Mouse (Mus musculus) heart, embryonic 13.5 days (tissue): ENCODE measurements around the gene Ift74. TPM values are rescaled to one million over a fixed set of nuclear protein-coding genes. Genes with fewer than 3 reads are reported as not detected.

Experiments used
- ATAC-seq: fragments of 200-750 bp; cut with Nextera tagmentation; 2 replicates; pipeline ENCODE4 v1.8.0; 2017; ENCODE audit warnings: moderate TSS enrichment; ENCODE audit not compliant: insufficient number of reproducible peaks, low FRiP score, low TSS enrichment; ENCODE audit errors: extremely low read depth
- H3K27ac ChIP-seq: fragments of 300-500 bp; sonication (generic); replicated peaks from 2 replicates; pipeline ENCODE4 v1.5.1; 2015; ENCODE audit warnings: moderate library complexity, mild to moderate bottlenecking, inconsistent platforms
- H3K27me3 ChIP-seq: fragments of 300-500 bp; sonication (generic); replicated peaks from 2 replicates; pipeline ENCODE4 v1.6.1; 2015; ENCODE audit warnings: mild to moderate bottlenecking, inconsistent platforms
- H3K36me3 ChIP-seq: fragments of 300-500 bp; sonication (generic); 2 replicates; pipeline ENCODE4 v1.6.1; 2015; ENCODE audit warnings: mild to moderate bottlenecking, inconsistent platforms
- H3K4me1 ChIP-seq: fragments of 300-500 bp; sonication (generic); 2 replicates; pipeline ENCODE4 v1.6.1; 2015; ENCODE audit warnings: inconsistent platforms
- H3K4me2 ChIP-seq: fragments of 300-500 bp; sonication (generic); 2 replicates; pipeline ENCODE4 v1.6.1; 2015; ENCODE audit warnings: inconsistent platforms, mild to moderate bottlenecking, moderate library complexity
- H3K4me3 ChIP-seq: fragments of 300-500 bp; sonication (generic); 2 replicates; pipeline ENCODE4 v1.5.1; 2015; ENCODE audit warnings: moderate library complexity, mild to moderate bottlenecking, inconsistent platforms
- H3K9ac ChIP-seq: fragments of 300-500 bp; sonication (generic); 2 replicates; pipeline ENCODE4 v1.6.1; 2015; ENCODE audit warnings: inconsistent platforms, mild to moderate bottlenecking, moderate library complexity
- H3K9me3 ChIP-seq: fragments of 300-500 bp; sonication (generic); 2 replicates; pipeline ENCODE4 v1.6.1; 2016; ENCODE audit warnings: inconsistent platforms
- WGBS: fragments of 180-500 bp; shearing (Covaris S2); methylation state at CpG from one replicate; pipeline ENCODE4 v1.1.7; 2015; ENCODE audit warnings: mixed read lengths; 5-methylcytosine and 5-hydroxymethylcytosine counted together
- polyA plus RNA-seq: library from polyadenylated mRNA; unstranded; fragments of >200 nt; fragmentation: Nextera tagmentation; extraction: Ambion mirVana; gene quantifications from 2 replicates; pipeline ENCODE4 v1.2.1, GENCODE M21; 2015

Ift74 gene
- 12.7 and 14.7 TPM in 2 replicates for polyA plus RNA-seq

DNA sequence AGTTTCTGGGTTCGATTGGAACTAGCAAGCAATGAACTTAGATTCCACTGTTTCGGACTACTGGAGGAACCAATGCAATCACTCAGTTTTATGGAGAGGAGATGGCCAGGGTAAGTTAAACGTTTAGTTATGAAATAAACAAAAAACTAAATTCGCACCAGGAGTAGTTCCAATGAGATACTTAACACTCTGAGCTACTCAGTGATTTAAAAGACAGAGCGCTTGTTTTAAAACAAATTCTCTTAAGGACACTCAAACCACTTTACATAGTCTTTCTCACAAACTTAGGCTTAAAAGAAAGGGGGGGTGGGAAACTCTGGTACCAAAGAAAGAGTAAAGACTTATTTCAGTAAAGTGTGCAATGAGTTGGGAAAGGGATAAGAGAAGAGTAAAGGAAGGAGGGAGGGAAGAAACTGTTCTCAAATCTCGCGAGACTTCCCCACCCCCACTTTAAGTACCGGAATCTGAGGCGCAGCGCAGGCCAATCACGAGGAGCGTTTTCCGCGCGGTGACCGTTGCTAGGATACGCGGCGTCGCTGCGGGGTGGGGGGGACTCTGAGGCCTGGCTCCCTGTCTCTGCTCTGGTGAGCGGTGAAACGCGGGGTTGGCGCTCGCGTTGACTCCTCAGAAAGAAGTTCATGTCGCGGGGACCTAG lies at the start of gene Ift74:
Gene Ift74, plus strand, starts transcription at position 520 of the 655 bp plus-strand sequence.
- H3K9ac ChIP-seq = peak within 1 kb of the TSS; percentile 90
- ATAC-seq = peak; percentile 96
- no peaks in the 10 kb centered on the region for H3K27me3 ChIP-seq
- no peaks in the 10 kb centered on the region for H3K9me3 ChIP-seq
- H3K4me1 ChIP-seq = peaks cover 8% of the 10 kb centered on the region
- peak within 1 kb of the TSS; percentile 68 for H3K27ac ChIP-seq
- WGBS = 3% methylated on average over 29 of the region's 29 CpGs
- H3K4me2 ChIP-seq = peak within 1 kb of the TSS; percentile 82
- H3K36me3 ChIP-seq = no peaks in the 10 kb centered on the region
- peak within 1 kb of the TSS; percentile 80 for H3K4me3 ChIP-seq

DNA sequence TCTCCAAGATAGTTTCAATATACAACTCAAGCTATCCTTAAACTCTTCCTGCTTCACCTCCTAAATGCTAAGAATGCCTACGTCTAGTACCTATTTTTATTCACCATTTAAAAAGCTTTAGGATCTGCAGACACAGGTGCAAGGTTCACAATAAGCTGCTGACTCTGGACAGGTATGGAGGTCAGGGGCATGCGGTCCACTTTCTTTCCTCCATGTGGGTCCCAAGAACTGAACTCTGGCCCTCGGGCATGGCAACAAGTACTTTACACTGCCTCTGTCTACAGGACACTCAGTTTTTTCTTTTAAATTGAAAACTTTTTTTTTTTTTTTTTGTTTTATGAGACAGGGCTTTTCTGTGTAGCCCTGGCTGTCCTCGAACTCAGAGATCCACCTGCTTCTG lies 41.6 kb upstream of the Ift74 start:
- Histone ChIP-seq H3K27me3 (no peaks in the 10 kb centered on the region), H3K9ac (no peak overlapping the region), H3K9me3 (no peaks in the 10 kb centered on the region), H3K36me3 (peaks cover 71% of the 10 kb centered on the region), H3K27ac (no peak overlapping the region), H3K4me1 (no peaks in the 10 kb centered on the region), H3K4me3 (no peak overlapping the region), H3K4me2 (no peak overlapping the region)
- no peak for ATAC-seq
- whole genome bisulfite sequencing = 88% methylated on average over 4 of the region's 4 CpGs

DNA sequence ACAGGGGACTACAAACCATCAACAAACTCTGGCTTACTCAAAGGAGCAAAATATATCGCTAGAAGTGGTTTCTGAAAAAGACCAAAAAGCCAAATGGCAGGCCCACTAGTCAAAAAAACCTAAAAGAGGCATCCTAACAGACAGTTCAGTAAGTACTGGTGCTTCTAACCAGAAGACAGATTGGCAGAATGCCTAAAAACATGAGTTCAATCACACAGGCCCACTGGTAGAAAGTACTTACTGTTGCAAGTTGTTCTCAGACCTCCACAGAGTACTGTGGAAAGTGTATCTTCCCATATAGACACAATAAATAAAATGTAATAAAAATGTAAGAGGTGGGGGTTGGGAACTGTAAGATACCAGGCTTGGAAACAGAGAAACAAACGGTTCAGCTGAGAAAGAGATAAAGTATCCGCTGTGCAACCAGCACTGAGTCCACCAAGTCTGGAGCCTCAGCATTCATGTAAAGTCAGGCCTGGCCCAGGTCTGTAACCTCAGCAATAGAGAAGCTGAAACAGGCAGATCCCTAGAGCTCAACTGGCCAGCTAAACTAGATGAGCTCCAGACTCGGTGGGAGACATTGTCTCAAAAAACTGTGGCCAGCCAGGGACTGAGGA lies 22.4 kb upstream of the Ift74 start:
- no peaks in the 10 kb centered on the region for H3K9me3 ChIP-seq
- peaks cover 22% of the 10 kb centered on the region for H3K4me1 ChIP-seq
- H3K27ac ChIP-seq = no peak overlapping the region
- no peaks in the 10 kb centered on the region for H3K27me3 ChIP-seq
- no peaks in the 10 kb centered on the region; the same call in 1 of the 2 replicates for H3K36me3 ChIP-seq
- no peak overlapping the region for H3K9ac ChIP-seq
- H3K4me2 ChIP-seq = no peak overlapping the region
- ATAC-seq = no peak
- no peak overlapping the region for H3K4me3 ChIP-seq
- WGBS = 63% methylated on average over 4 of the region's 4 CpGs

DNA sequence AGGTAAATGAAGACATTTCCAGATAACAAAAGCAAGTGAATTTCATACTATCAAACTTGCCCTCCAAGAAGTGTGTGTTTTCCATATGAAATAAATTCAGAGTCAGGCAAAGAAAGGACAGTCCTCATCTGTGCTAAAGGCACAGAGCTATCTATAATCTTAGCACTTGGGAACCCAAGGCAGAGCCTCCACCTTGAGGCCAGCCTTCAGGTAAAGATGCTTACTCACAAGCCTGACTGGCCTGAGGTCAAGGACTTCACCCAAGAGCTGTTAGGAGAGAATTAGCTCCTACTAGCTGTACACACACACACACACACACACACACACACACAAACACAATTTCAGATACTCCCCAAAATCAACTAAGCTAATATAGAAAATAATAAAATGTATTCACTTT lies 21.6 kb upstream of the Ift74 start:
- Histone ChIP-seq H3K4me3 (no peak overlapping the region), H3K27me3 (no peaks in the 10 kb centered on the region), H3K4me2 (no peak overlapping the region), H3K9ac (no peak overlapping the region), H3K4me1 (peaks cover 22% of the 10 kb centered on the region), H3K9me3 (no peaks in the 10 kb centered on the region), H3K27ac (no peak overlapping the region), H3K36me3 (no peaks in the 10 kb centered on the region)
- ATAC-seq = no peak

DNA sequence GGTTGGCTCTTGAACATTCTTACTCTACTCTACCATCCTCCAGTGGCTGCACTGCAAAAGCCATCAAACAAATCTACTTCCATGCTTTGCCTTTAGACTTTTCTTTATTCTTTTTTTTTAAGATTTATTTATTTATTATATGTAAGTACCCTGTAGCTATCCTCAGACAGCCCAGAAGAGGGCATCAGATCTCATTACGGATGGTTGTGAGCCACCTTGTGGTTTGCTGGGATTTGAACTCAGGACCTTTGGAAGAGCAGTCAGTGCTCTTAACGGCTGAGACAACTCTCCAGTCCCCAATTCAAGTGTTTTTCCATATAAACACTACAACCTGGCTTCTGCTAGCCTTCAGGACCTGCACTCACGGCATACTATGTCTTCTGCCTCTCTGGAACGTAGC lies 12.9 kb upstream of the Ift74 start:
- peaks cover 25% of the 10 kb centered on the region for H3K4me1 ChIP-seq
- no peaks in the 10 kb centered on the region for H3K27me3 ChIP-seq
- peak overlapping the region; percentile 100; the same call in 1 of the 2 replicates for H3K4me3 ChIP-seq
- H3K36me3 ChIP-seq = no peaks in the 10 kb centered on the region
- WGBS = 83% methylated on average over 4 of the region's 4 CpGs
- H3K27ac ChIP-seq = no peak overlapping the region
- peak overlapping the region; percentile 80 for H3K4me2 ChIP-seq
- H3K9ac ChIP-seq = no peak overlapping the region
- H3K9me3 ChIP-seq = no peaks in the 10 kb centered on the region
- no peak for ATAC-seq

DNA sequence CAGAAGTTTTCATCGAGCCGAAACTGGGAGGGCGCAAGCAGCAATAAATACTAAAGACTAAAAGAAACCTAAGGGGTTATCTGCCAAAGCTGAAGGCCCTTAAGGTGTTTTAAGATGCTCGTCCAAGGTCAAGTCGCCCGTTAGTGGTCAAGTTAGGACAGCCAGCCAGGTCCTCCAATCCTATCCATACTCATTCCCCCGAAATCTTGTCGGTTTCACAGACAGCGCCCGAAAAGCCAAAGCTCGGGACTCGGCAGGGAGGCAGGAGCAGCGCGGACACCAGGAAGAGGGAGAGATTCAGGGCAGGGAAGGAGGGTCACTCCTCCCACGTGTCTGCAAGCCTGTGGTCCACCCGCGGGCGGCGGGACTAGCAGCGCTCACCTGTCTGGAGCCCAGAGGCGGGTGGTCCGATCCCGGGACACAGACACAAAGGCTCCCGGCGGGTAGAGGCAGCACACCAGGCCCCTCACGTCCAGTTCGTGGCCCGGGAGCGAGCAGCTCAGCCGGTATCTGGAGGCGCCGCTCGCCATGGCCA lies 11.7 kb upstream of the Ift74 start:
- peaks cover 25% of the 10 kb centered on the region for H3K4me1 ChIP-seq
- H3K27me3 ChIP-seq = no peaks in the 10 kb centered on the region
- H3K9me3 ChIP-seq = no peaks in the 10 kb centered on the region
- peak overlapping the region; percentile 91 for H3K27ac ChIP-seq
- peak overlapping the region; percentile 100 for H3K4me3 ChIP-seq
- WGBS = under 1% methylated on average over 33 of the region's 33 CpGs
- H3K4me2 ChIP-seq = peak overlapping the region; percentile 80
- peak; percentile 34; the same call in 1 of the 2 replicates for ATAC-seq
- H3K36me3 ChIP-seq = no peaks in the 10 kb centered on the region
- peak overlapping the region; percentile 97 for H3K9ac ChIP-seq

DNA sequence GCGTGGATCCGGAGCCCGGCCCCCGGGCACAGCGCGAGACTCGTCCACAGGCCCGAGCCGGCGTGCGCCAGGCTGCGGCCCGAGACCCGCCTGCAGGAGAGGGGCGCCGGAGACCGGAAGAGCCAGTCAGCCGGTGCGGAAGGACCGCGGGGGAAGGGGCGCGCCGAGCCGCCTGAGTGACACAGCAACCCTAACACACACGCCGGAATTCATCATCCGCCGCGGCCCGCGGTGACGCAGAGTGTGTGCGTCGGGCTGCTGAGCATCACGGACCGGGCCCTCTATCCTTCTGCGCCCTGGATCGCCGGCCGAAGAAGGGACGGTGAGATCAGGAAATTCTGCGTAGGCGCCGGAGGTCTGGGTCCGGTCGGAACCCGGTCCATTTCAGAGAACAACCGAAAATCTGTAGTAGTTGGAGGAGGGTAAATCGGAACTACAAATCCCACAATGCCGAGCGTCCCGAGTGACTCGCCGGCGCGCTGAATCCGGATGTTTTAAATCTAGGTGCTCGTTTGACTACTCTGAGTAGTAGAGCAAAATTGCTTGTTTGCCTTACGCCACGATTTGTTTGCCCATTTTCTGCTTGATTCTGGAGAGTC lies 11.2 kb upstream of the Ift74 start, which contains the start of gene Plaa:
Gene Plaa, minus strand, starts transcription at position 214 of the 599 bp plus-strand sequence.
- H3K4me1 ChIP-seq = peaks cover 25% of the 10 kb centered on the region
- no peaks in the 10 kb centered on the region for H3K27me3 ChIP-seq
- H3K9ac ChIP-seq = peak within 1 kb of the TSS; percentile 97
- H3K9me3 ChIP-seq = no peaks in the 10 kb centered on the region
- peak within 1 kb of the TSS; percentile 91 for H3K27ac ChIP-seq
- peak; percentile 97 for ATAC-seq
- H3K4me2 ChIP-seq = peak within 1 kb of the TSS; percentile 80
- peak within 1 kb of the TSS; percentile 100 for H3K4me3 ChIP-seq
- WGBS = under 1% methylated on average over 61 of the region's 61 CpGs
- no peaks in the 10 kb centered on the region for H3K36me3 ChIP-seq

DNA sequence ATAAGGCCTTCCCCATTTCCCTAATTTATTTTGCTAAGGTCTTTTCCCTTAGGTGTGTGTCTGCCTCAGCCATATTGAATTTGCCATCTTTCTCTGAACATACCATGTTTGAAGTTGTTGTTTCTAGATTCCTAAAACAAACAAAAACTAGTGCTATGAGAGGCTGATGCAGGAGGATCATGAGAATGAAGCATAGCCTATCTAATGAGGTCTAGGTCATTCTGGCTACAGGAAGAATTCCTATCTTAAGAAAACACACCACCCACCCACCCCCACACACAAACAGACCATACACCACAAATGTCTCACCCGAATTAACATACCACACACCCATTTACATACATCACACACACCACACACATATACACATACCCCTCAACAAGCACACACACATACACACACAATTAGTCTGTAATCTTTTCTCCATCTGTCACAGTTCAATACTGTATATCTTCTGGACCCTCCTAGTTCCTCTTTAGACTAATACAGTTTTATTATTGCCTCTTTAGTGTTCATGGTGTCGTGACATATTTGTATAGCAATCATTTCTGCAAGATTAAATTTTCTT lies 9.8 kb upstream of the Ift74 start:
- ATAC-seq = no peak
- peaks cover 25% of the 10 kb centered on the region for H3K4me1 ChIP-seq
- H3K4me3 ChIP-seq = 0 out of 2 replicates have a peak overlapping the region, but pooled peaks have one; percentile 100
- no peaks in the 10 kb centered on the region for H3K27me3 ChIP-seq
- no peak overlapping the region for H3K9ac ChIP-seq
- H3K4me2 ChIP-seq = peak overlapping the region; percentile 80
- no peaks in the 10 kb centered on the region for H3K9me3 ChIP-seq
- no peaks in the 10 kb centered on the region for H3K36me3 ChIP-seq
- WGBS = 73% methylated on average over 2 of the region's 2 CpGs
- H3K27ac ChIP-seq = no peak overlapping the region

DNA sequence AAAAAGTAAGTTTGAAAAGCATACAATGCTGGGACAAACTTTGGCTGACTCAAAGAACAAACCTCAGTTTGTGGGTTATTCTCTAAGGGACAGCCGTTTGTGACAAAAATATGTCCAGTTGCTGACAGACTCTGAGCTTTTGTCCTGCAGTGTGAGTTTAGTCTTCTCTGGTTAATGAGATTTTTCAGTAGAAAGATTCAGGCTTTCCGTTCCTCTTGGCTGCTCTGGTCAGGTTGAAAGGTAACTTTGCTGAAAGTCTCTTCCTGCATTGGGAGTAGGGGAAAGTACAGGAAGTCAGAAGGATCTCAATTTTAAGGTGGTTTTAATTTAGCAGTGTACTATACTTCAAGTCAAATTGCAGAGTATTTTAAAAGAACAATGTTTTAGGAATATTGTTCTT lies 8.7 kb upstream of the Ift74 start:
- Histone ChIP-seq H3K9ac (no peak overlapping the region), H3K4me1 (peaks cover 25% of the 10 kb centered on the region), H3K27ac (no peak overlapping the region), H3K36me3 (no peaks in the 10 kb centered on the region), H3K4me2 (no peak overlapping the region), H3K27me3 (no peaks in the 10 kb centered on the region), H3K4me3 (no peak overlapping the region), H3K9me3 (no peaks in the 10 kb centered on the region)
- WGBS = 84% methylated on average over 2 of the region's 2 CpGs
- no peak for ATAC-seq

DNA sequence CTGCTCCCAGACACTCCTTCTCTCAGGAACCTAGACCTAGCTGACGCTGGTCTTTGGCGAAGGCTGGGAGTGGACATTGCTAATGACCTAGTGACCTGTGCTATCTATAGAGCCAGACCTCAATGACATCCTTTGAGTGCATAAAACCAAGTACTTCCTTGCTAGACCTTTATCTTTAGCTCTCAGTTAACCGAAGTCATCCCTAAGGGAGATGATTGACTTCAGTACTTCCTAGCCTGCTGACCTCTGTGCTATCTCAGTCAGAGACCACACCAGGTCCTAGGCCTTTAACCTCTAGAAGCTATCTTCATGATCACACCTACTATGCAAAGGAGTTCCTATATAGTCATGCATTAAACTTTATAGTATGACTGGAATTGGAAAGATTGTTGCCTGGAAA lies 4.0 kb upstream of the Ift74 start:
- 35% methylated on average over 3 of the region's 3 CpGs for WGBS
- no peak overlapping the region for H3K27ac ChIP-seq
- no peaks in the 10 kb centered on the region for H3K36me3 ChIP-seq
- no peak overlapping the region for H3K9ac ChIP-seq
- no peaks in the 10 kb centered on the region for H3K9me3 ChIP-seq
- H3K4me3 ChIP-seq = no peak overlapping the region
- ATAC-seq = no peak
- peaks cover 5% of the 10 kb centered on the region for H3K4me1 ChIP-seq
- H3K4me2 ChIP-seq = no peak overlapping the region
- H3K27me3 ChIP-seq = no peaks in the 10 kb centered on the region

DNA sequence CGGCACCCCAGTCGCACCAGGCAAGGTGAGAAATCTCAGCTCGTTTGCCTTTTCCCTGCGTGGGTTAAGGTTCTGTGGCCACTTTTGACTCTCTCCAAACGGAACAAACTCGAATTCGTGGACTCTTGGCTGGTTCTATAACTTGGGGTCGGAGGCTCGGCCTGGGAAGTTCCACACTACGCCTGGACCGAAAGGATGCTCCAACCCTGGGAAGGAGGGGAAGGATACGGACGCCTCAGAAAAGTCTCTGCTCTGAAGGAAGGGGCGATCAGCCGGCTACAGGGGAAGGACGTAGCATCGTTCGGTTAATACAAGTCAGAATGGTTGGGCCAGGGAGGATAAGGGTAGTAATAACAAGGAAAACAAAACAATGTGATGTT lies 326 bp downstream of the Ift74 start:
- under 1% methylated on average over 18 of the region's 18 CpGs for WGBS
- peak; percentile 32; the same call in 1 of the 2 replicates for ATAC-seq
- H3K36me3 ChIP-seq = no peaks in the 10 kb centered on the region

More for the DNA sequence above, 326 bp downstream of the Ift74 start:
- Histone ChIP-seq H3K9me3 (no peaks in the 10 kb centered on the region), H3K27me3 (no peaks in the 10 kb centered on the region), H3K4me1 (peaks cover 8% of the 10 kb centered on the region), H3K9ac (peak overlapping the region; percentile 90), H3K27ac (peak overlapping the region; percentile 66), H3K4me2 (peak overlapping the region; percentile 82), H3K4me3 (peak overlapping the region; percentile 80)
